Mouse (Mus musculus) embryonic fibroblast, embryonic 13.5 days (primary cell): ENCODE results near the gene Rflna.

Experiments
- CTCF ChIP-seq: IDR thresholded peaks from 2 replicates; pipeline ENCODE4 v1.5.1; 2011; ENCODE audit warnings: mild to moderate bottlenecking, control low read depth, low read length, moderate library complexity, borderline replicate concordance; ENCODE audit not compliant: insufficient read depth
- POLR2A ChIP-seq: IDR thresholded peaks from 2 replicates; pipeline ENCODE4 v1.6.1; 2011; ENCODE audit warnings: low read depth, mild to moderate bottlenecking, control low read depth, low read length, moderate library complexity

- no peak for TF ChIP-seq CTCF
- TF ChIP-seq POLR2A: no peak
These were observed 53.9 kb downstream of the Rflna start for GRCm38 (mm10) chr5:125056696-125057554.
